Mouse (Mus musculus): ENCODE data around the gene Fgfr2.

DNA sequence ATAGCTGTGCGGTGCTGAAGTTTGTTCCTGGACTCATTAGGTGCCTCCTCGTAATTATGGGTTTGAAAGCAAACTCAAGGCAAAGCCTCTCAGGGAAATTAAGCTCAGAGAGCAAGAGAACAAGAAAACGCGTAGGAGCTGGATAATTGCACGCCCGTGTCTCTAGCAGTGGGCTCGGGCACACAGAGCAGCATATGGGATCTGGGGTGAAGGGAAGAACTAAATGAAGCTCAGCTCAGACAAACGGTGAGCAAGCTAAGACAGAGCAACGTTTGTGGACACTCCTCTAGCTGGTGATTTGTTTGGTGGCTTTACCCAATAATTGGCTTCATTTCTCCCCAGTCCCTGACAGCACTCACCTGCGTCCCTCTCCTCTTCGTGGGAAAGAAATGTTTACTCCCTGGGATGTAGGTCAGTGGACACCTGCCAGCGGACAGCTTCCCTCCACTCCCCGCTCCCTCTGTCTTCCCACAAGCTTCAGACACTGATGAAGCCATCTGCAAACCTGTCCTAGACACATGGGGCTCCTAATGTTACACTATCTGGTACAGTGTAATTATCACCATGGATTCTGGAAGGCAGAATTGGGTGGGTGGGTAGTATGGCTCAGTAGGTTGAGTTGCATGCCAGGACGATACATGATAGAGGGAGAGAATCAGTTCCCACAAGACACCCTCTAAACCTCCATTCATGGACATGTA, 1117.0 kb downstream of the Fgfr2 start:
- TF ChIP-seq CTCF (IDR thresholded peaks at IDR 0.05; ENCODE audit: borderline replicate concordance, extremely low read depth, insufficient read depth, insufficient read length) (no peak), POLR2A (IDR thresholded peaks at IDR 0.05; ENCODE audit: borderline replicate concordance, extremely low read depth, insufficient read depth, insufficient read length, poor library complexity, severe bottlenecking) (no peak)

Data from brain, embryonic 14.5 days (tissue).